Mouse (Mus musculus) lung, embryonic 15.5 days (tissue): ENCODE measurements around the gene Rxylt1. TPM values are rescaled to one million over a fixed set of nuclear protein-coding genes. Genes with fewer than 3 reads are reported as not detected.
A peak's percentile ranks its signal among the peaks of the same experiment; 100 is the strongest.

ENCODE experiments used
- ATAC-seq: fragments of 200-750 bp; cut with Nextera tagmentation; 2 replicates; pipeline ENCODE4 v1.8.0; 2017; ENCODE audit warnings: moderate number of reproducible peaks, borderline replicate concordance; ENCODE audit not compliant: low FRiP score, low TSS enrichment; ENCODE audit errors: extremely low read depth
- H3K27ac ChIP-seq: fragments of 300-500 bp; sonication (generic); 2 replicates; pipeline ENCODE4 v1.5.1; 2015; ENCODE audit warnings: moderate library complexity, mild to moderate bottlenecking, inconsistent platforms
- H3K27me3 ChIP-seq: fragments of 300-500 bp; sonication (generic); 2 replicates; pipeline ENCODE4 v1.6.1; 2015; ENCODE audit warnings: inconsistent platforms
- H3K36me3 ChIP-seq: fragments of 300-500 bp; sonication (generic); 2 replicates; pipeline ENCODE4 v1.6.1; 2015; ENCODE audit warnings: inconsistent platforms
- H3K4me1 ChIP-seq: fragments of 300-500 bp; sonication (generic); 2 replicates; pipeline ENCODE4 v1.6.1; 2015; ENCODE audit warnings: inconsistent platforms
- H3K4me2 ChIP-seq: fragments of 300-500 bp; sonication (generic); 2 replicates; pipeline ENCODE4 v1.6.1; 2015; ENCODE audit warnings: inconsistent platforms, mild to moderate bottlenecking, moderate library complexity
- H3K4me3 ChIP-seq: fragments of 300-500 bp; sonication (generic); 2 replicates; pipeline ENCODE4 v1.5.1; 2015; ENCODE audit warnings: mild to moderate bottlenecking, inconsistent platforms
- H3K9ac ChIP-seq: fragments of 300-500 bp; sonication (generic); 2 replicates; pipeline ENCODE4 v1.6.1; 2015; ENCODE audit warnings: inconsistent platforms
- H3K9me3 ChIP-seq: fragments of 300-500 bp; sonication (generic); 2 replicates; pipeline ENCODE4 v1.6.1; 2016; ENCODE audit warnings: inconsistent platforms
- WGBS: fragments of 180-500 bp; shearing (Covaris S2); methylation state at CpG from one replicate; pipeline ENCODE4 v1.1.7; 2015; 5-methylcytosine and 5-hydroxymethylcytosine counted together
- polyA plus RNA-seq: library from polyadenylated mRNA; unstranded; fragments of >200 nt; fragmentation: Nextera tagmentation; extraction: Ambion mirVana; gene quantifications from 2 replicates; pipeline ENCODE4 v1.2.1, GENCODE M21; 2015

Rxylt1 gene
- polyA plus RNA-seq, 1 experiment from 2014 or later = 46.0 TPM

DNA sequence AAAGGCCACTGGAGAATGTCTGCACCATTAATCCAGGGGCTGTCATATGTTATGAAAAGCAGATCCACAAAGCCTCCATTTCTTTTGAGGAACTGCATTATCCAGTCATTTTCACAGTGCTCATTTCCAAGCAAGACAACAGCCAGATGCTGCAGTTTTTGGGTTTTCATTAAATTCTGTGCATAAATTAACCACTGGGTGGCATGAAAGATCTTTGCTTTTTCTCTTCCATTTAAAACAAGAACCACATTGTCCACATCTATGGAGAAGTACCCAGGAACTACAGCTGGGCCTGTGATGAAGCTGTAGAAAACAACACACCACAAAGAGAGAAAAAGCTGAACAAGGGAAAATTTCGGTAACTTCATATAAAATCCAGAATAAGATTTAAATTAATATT lies 6.7 kb downstream of the Rxylt1 start:
- no peak overlapping the region for H3K4me2 ChIP-seq
- H3K9me3 ChIP-seq = peaks cover 8% of the 10 kb centered on the region
- WGBS = 100% methylated on average over 1 of the region's 1 CpGs
- H3K27me3 ChIP-seq = no peaks in the 10 kb centered on the region
- no peak overlapping the region for H3K9ac ChIP-seq
- peaks cover 44% of the 10 kb centered on the region for H3K36me3 ChIP-seq
- H3K27ac ChIP-seq = no peak overlapping the region
- no peak overlapping the region for H3K4me3 ChIP-seq
- peaks cover 3% of the 10 kb centered on the region for H3K4me1 ChIP-seq
- ATAC-seq = no peak

DNA sequence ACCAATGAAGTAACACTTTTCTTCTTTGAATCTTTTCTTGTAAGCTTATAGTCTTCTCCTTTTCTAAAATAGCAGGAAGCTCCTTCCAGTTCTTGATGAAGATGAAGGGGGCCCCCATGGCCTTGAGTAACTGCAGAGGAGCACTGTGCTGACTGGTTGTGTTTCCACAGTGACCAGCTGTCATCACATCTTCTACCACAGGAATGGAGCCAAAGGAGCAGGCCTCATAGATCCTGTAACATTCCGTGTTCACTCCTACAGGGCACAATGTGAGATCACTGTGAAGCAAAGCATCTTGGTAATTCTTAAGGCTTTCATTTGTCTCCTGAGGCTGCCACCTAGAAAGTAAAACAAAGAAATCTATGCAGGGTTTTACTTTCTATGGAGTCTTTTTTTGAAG lies 15.8 kb downstream of the Rxylt1 start:
- WGBS = 81% methylated on average over 1 of the region's 1 CpGs
- Histone ChIP-seq H3K4me3 (no peak overlapping the region), H3K27ac (no peak overlapping the region), H3K9me3 (no peaks in the 10 kb centered on the region), H3K27me3 (no peaks in the 10 kb centered on the region), H3K9ac (no peak overlapping the region), H3K4me2 (no peak overlapping the region), H3K4me1 (no peaks in the 10 kb centered on the region), H3K36me3 (peaks cover 8% of the 10 kb centered on the region)
- no peak for ATAC-seq

DNA sequence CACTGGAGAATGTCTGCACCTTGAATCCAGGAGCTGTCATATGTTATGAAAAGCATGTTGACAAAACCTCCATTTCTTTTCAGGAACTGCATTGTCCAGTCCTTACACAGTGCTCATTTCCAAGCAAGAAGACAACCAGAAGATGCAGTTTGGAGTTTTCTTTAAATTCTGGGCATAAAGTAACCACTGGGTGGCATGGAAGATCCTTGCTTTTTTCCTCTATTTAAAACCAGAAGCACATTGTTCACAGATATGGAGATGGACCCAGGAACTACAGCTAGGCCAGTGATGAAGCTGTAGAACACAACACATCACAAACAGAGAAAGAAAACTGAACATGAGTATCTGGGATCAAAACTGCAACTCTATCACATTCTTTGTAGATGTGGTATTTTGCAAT lies 28.0 kb downstream of the Rxylt1 start:
- Histone ChIP-seq H3K9me3 (no peaks in the 10 kb centered on the region), H3K4me1 (no peaks in the 10 kb centered on the region), H3K27me3 (no peaks in the 10 kb centered on the region), H3K9ac (no peak overlapping the region), H3K36me3 (no peaks in the 10 kb centered on the region), H3K4me3 (no peak overlapping the region), H3K4me2 (no peak overlapping the region), H3K27ac (no peak overlapping the region)
- no peak for ATAC-seq

DNA sequence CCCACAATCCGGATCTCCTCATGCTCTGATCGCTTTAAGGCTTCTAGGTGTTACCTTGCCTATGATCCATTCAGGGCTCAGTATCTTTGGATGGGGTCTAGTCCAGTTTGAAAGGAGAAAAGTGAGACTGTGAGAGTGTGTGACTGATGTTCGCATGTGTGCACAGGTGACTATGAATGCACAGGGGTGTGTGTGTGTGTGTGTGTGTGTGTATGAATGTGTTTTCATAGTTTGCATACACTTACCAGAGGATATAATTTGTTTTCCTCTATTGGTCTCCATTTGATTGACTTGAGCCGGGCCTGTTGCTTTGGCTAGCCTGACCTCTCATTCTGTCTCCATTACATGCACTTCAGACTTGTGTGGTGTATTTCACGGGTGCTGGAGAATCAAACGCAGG lies 41.3 kb downstream of the Rxylt1 start:
- Histone ChIP-seq H3K4me1 (no peaks in the 10 kb centered on the region), H3K4me3 (no peak overlapping the region), H3K4me2 (no peak overlapping the region), H3K9ac (no peak overlapping the region), H3K9me3 (no peaks in the 10 kb centered on the region), H3K27me3 (no peaks in the 10 kb centered on the region), H3K36me3 (no peaks in the 10 kb centered on the region), H3K27ac (no peak overlapping the region)
- WGBS = 81% methylated on average over 6 of the region's 6 CpGs
- ATAC-seq = no peak

DNA sequence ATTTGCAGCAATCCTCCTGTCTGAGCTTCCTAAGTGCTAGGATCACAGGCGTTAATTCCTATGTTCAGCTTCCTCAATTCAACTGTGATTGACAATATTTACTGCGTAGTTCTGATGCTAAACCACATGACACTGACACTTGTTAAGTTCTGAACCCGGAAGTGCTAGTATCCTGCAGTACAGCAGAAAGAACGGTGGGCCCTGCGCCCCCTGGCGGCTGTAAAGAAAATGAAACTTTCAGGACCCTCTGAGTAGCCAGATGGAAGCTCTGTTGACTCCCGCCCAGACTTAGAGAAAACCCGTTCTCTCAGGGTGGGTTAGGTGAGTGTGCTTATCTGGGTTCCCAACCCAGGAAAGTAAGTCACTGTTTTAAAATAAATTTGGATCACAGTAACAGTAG lies 42.6 kb downstream of the Rxylt1 start:
- Histone ChIP-seq H3K9ac (no peak overlapping the region), H3K27me3 (no peaks in the 10 kb centered on the region), H3K9me3 (no peaks in the 10 kb centered on the region), H3K4me1 (no peaks in the 10 kb centered on the region), H3K36me3 (no peaks in the 10 kb centered on the region), H3K27ac (no peak overlapping the region), H3K4me3 (no peak overlapping the region), H3K4me2 (no peak overlapping the region)
- WGBS = 12% methylated on average over 8 of the region's 8 CpGs
- no peak for ATAC-seq

DNA sequence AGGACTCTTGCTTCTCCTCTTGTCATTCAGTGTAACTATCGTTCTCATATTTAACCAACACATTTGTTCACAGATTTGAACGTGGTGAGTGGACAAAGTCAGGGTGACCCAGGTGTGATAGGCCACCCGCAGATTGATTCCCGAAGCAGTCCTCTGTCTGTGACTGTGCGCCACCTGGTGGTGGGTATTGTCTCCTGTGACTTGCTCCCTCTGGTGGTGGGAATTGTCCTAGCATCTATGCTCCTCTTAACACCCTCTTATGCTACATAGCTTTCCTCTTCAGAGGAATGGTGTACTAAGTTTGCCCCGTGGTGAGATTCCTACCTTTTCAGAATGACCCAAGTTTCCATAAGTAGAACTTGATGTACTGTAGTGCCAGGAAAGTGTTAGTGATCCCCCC lies 45.3 kb downstream of the Rxylt1 start:
- H3K4me2 ChIP-seq = no peak overlapping the region
- 26% methylated on average over 6 of the region's 6 CpGs for WGBS
- no peaks in the 10 kb centered on the region for H3K9me3 ChIP-seq
- no peaks in the 10 kb centered on the region for H3K4me1 ChIP-seq
- H3K36me3 ChIP-seq = no peaks in the 10 kb centered on the region
- H3K4me3 ChIP-seq = no peak overlapping the region
- ATAC-seq = no peak
- H3K27me3 ChIP-seq = no peaks in the 10 kb centered on the region
- H3K9ac ChIP-seq = no peak overlapping the region
- H3K27ac ChIP-seq = no peak overlapping the region

DNA sequence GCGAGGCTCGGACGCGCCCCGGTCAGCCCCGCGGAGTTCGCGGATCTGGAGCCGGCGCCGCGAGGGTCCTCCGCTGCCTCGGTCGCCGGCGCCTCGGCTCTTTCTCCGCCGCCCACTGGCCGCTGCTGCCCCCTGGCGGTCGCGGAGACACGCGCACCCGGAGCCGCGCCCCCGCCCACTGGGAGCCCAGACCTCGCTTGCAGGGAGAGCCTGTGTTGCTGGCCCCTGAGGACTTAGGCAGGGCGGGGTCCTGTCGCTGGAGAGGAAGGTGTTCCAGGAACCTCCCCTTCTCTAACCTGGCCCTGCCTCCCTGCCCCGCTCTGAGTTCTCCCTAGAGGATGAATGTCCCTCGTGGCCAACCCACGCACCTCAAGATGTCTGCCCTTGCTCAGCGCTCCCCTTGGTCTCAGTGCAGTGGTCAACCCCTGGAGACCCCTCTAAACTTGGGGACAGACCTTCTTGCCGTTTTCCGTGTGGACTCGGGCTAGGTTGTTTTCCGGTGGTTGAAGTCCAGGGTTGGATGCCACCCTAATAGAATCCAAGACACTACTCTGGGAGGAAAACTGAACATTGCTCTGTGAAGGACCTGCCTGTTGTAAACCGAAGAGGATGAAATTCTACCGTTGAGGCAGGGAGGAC lies 49.3 kb downstream of the Rxylt1 start:
- peak; percentile 83 for ATAC-seq
- 11% methylated on average over 40 of the region's 44 CpGs for WGBS
- H3K27ac ChIP-seq = peak overlapping the region; percentile 76

DNA sequence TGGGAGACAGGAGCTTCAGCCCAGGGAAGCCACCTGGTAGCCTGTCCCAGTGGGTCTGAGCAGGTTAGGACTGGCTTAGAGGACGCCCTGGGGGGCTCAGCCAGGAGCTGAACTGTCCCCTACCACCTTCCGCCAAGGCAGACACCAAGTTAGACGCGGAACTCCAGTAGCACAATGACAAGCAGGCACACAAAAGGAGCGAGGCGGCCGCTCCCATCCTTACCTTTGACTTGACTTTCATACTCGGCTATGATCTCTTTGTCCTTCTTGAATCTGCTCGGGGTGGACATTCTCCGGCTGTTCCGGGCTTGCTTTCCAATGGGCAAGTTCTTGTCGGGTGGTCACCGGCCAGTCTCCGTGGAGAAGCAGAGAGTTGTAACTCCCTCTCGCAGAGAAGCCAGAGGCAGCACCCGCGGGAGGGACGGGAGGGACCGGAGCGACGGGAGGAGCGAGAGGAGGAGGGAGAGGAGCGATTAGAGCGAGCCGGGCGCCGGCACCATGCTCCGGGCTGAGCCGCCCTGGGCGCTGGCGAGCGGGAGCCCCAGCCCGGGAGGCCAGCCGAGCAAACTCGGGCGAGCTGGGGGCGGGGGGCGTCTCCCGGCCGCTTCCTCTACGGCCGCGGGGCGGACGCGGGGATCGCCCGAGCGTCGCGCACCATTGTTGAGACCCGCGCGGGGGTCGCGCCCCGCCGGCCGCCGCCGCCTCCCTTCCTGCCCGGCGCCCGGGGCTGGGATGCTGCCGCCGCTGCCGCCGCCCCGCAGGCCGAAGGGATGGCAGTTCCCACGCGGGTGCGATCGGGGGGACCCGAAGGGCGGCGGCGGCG lies 50.1 kb downstream of the Rxylt1 start, which contains the start of gene Srgap1:
Gene Srgap1 (minus strand): TSS at position 412 of the 823 bp plus-strand sequence.
- Histone ChIP-seq H3K27ac (peak within 1 kb of the TSS; percentile 76), H3K4me3 (peak within 1 kb of the TSS; percentile 90), H3K27me3 (no peaks in the 10 kb centered on the region), H3K4me2 (peak within 1 kb of the TSS; percentile 84), H3K9me3 (no peaks in the 10 kb centered on the region), H3K36me3 (no peaks in the 10 kb centered on the region), H3K9ac (peak within 1 kb of the TSS; percentile 84), H3K4me1 (peaks cover 13% of the 10 kb centered on the region)
- ATAC-seq = peak; percentile 84
- under 1% methylated on average over 76 of the region's 79 CpGs for whole genome bisulfite sequencing

More for the DNA sequence above, 49.3 kb downstream of the Rxylt1 start:
- H3K4me1 ChIP-seq = peaks cover 13% of the 10 kb centered on the region
- peak overlapping the region; percentile 84 for H3K9ac ChIP-seq
- peak overlapping the region; percentile 84 for H3K4me2 ChIP-seq
- H3K9me3 ChIP-seq = no peaks in the 10 kb centered on the region
- no peaks in the 10 kb centered on the region for H3K36me3 ChIP-seq
- H3K4me3 ChIP-seq = peak overlapping the region; percentile 90
- H3K27me3 ChIP-seq = no peaks in the 10 kb centered on the region

DNA sequence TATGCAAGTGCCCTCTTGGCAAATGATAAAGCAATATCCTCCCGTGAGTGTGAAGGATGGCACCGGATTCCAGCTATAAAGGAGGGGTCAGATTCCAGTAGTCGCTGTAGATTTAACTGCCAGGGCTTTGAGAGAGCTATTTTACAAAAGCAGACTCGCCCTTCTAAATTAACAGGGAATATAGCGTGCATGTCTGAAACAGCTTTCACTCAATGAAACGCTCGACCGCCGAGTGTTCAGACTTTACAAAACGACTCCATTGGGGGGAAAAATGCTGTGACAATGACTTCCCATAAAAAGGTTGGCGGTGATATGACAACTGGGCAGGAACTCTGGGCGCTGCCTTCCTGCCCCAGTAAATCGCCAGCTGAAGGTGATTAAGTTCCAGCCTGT lies 50.7 kb downstream of the Rxylt1 start:
- peak overlapping the region; percentile 90 for H3K4me3 ChIP-seq
- peak overlapping the region; percentile 76 for H3K27ac ChIP-seq
- H3K27me3 ChIP-seq = no peaks in the 10 kb centered on the region
- H3K4me2 ChIP-seq = peak overlapping the region; percentile 84
- H3K9me3 ChIP-seq = no peaks in the 10 kb centered on the region
- H3K4me1 ChIP-seq = peaks cover 13% of the 10 kb centered on the region
- H3K9ac ChIP-seq = peak overlapping the region; percentile 84
- 1% methylated on average over 13 of the region's 13 CpGs for WGBS
- no peak for ATAC-seq
- H3K36me3 ChIP-seq = no peaks in the 10 kb centered on the region

DNA sequence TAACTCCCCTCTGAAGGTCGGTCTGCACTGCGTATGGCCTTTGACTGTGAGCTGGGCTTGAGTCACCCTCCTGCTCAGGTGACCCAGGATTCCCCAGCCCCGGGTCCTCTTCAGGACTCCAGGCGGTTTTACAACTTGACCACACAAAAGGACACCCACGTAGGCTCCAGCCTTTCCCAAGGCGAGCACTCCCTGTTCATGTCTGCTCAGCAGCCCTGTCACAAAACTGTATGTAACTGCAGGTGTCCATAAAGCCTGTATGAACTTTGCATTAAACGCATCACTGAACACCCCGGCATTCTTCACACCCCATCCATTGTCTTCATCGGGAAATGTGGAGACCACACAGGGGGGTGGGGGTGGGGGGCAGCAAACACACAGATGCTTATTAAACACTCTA lies 51.2 kb downstream of the Rxylt1 start:
- Histone ChIP-seq H3K4me1 (peaks cover 13% of the 10 kb centered on the region), H3K36me3 (no peaks in the 10 kb centered on the region), H3K27ac (no peak overlapping the region), H3K4me2 (peak overlapping the region; percentile 84), H3K9me3 (no peaks in the 10 kb centered on the region), H3K27me3 (no peaks in the 10 kb centered on the region), H3K9ac (peak overlapping the region; percentile 84), H3K4me3 (peak overlapping the region; percentile 90)
- ATAC-seq = no peak
- 12% methylated on average over 9 of the region's 9 CpGs for WGBS

DNA sequence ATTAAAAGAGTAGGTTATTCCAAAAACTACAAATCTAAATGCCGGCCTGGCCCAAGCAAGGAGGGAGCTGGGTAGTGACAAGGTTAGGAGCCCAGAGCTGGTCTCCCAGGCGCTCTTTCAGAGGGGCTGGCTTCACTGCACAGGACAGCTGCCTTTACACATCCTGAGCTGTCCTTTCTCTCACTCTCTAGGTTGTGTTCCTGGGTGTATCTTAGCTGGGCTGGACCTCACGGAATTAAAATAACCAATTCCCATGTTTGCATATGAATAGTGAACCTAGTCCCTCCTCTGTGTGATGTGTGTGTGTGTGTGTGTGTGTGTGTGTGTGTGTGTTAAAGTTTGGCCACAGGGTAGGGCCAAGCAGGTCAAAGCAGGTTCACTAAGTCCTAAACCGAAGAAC lies 52.2 kb downstream of the Rxylt1 start:
- no peaks in the 10 kb centered on the region for H3K36me3 ChIP-seq
- ATAC-seq = no peak
- no peak overlapping the region for H3K9ac ChIP-seq
- 0 out of 2 replicates have a peak overlapping the region, but pooled peaks have one; percentile 84 for H3K4me2 ChIP-seq
- H3K27me3 ChIP-seq = no peaks in the 10 kb centered on the region
- H3K9me3 ChIP-seq = no peaks in the 10 kb centered on the region
- no peak overlapping the region for H3K27ac ChIP-seq
- H3K4me3 ChIP-seq = no peak overlapping the region
- H3K4me1 ChIP-seq = peaks cover 13% of the 10 kb centered on the region
- WGBS = 81% methylated on average over 4 of the region's 4 CpGs

DNA sequence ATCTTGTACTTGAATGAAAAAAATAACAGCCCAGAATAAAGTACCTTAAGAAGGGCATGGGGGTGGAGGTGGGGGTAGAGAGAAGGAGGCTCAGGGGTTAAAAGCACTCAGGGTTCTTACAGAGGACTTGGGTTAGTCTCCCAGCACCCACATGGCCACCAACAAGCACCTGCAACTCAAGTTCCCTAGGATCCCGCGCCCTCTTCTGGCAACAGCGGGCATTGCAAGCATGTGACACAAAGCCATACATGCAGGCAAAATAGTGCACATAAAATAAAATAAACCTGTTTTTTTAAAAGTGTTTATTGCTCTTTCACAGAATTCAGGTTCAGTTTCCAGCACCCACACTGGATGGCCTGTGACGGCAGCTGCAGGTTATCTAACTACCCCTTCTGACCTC lies 56.8 kb downstream of the Rxylt1 start:
- ATAC-seq = no peak
- Histone ChIP-seq H3K36me3 (peaks cover 4% of the 10 kb centered on the region; the same call in 1 of the 2 replicates), H3K4me3 (no peak overlapping the region), H3K27ac (no peak overlapping the region), H3K27me3 (no peaks in the 10 kb centered on the region), H3K9ac (no peak overlapping the region), H3K4me1 (peaks cover 5% of the 10 kb centered on the region; the same call in 1 of the 2 replicates), H3K4me2 (no peak overlapping the region), H3K9me3 (no peaks in the 10 kb centered on the region)
- 46% methylated on average over 4 of the region's 4 CpGs for WGBS
